Mouse (Mus musculus): ENCODE data around the gene 4933417A18Rik.
"Not testable (repeated sequence)": the region's sequence is repeated elsewhere in the genome, so short reads cannot be mapped to it uniquely, and the experiment has no call there.

- not testable (repeated sequence) for TF ChIP-seq EP300 (optimal IDR thresholded peaks at IDR 0.05); CTCF (IDR thresholded peaks at IDR 0.05; ENCODE audit: low read depth)
Observed at GRCm38 (mm10) chr13:34972456-34972855, 48.2 kb downstream of the 4933417A18Rik start.
